Mouse (Mus musculus) layer of hippocampus, adult 11-12 months (tissue): ENCODE data around the gene Nhej1.

Experiments
- DNase-seq: peaks from one replicate; pipeline ENCODE4 v3.0.0; 2022; ENCODE audit warnings: low spot score

Nhej1 gene

DNA sequence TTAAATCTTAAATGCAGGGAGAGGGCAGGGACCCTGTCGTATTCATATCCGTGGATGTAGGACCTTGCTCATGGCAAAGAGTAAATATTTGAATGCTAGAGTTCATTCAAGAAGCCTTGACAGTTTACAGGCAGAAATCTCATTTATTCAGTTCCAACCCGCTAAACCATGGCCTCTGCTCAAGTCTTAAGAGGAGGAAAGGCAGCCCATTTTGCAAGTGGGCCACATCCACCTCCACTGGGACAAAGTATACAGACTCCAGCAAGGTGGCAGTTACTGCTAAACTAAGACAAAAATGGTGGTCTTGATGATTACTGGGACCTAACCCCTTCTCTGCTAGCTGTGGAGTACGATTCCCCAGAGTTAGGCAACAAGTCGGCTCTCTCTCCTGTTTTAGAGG is 418 bp upstream of the Nhej1 start:
- no peak for DNase-seq

DNA sequence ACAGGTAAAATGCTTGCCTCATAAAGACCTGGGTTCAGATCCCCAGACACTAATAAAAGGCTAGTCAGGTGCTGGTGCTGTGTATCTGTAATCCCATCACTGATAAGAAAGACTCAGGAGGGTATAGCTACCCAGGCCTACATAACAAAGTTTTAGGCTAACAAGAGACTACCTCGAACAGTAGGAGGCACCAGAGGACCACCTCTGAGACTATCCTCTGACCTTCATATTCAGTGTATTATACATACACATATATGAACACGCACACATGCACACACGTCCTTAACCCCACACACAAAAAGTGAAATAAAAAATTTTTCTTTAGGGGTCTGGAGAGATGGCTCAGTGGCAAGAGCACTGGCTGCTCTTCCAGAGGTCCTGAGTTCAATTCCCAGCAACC is 2.8 kb downstream of the Nhej1 start:
- no peak for DNase-seq

DNA sequence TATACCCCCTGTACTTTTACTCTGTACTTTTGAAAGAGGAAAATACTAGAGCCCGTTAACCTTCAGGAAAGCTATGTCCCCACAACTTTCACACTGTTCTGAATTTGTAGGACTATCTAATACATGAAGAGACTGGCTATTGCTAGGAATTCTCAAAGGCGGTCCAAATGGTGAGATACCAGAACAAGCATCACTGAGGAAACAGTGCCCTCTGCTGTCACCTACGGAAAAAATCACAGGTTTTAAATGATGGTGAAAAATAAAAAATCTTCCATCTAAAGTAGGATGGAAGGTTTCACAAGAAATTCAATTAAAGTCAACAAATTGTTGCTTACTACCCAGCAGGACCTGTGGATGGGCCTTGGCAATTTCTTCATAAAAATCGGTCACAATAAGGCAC is 72.9 kb downstream of the Nhej1 start:
- DNase-seq, result peak; percentile 15

DNA sequence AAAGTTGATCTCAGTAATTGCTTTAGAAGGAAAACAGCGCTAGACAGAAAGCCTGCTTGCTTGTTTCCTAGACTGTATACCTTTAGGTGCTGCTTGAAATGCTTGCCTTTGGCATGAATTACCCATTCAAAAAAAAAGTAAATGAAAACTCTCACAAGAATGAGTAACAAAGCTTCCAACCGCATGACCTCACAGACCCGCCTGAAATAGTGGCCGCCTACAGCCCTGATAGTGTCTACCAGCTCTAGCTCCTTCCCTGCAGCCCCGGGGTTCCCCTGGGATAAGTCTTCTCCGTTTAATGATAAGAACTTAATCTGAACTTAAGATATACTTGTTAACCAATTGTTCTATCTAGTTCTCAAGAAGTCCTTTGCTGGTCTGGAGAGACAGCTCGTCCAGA is 73.6 kb downstream of the Nhej1 start:
- DNase-seq, result no peak

DNA sequence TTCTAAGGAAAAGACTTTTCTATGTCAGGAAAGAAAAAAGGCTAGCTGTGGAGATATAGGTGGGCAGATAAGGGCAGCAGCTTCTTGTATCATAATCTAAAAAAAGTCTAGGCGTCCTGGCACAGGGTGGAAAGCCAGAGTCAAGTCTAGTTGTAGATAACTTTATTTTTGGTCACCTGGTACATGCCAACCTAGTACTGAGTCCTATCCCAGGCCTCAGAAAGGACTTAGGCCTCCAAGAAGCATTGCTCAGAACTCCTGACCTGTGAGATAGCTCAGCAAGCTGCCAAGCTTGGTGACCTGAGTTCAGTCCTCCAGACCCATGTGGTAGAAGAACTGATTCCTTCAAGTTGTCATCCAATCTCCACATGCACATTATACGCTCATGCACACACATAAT is 76.4 kb downstream of the Nhej1 start:
- no peak for DNase-seq

DNA sequence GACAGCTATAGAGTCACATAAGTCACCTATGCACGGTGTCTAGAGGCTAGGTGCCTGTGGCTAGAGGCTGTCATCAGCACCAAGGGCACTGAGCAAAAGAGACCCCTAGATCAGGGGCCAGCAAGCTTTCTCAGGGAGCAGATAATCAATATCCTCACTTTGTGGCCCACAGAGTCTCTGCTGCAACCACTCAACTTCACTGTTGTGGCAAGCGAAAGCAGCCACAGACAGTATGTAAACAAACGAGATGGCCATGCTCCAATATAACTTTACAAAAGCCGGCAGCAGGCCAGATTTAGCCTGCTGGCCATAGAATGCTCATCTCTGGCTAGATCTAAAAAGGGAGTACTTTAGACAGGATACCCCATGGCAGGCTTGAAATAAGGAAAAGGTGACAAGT is 77.0 kb downstream of the Nhej1 start:
- no peak for DNase-seq

DNA sequence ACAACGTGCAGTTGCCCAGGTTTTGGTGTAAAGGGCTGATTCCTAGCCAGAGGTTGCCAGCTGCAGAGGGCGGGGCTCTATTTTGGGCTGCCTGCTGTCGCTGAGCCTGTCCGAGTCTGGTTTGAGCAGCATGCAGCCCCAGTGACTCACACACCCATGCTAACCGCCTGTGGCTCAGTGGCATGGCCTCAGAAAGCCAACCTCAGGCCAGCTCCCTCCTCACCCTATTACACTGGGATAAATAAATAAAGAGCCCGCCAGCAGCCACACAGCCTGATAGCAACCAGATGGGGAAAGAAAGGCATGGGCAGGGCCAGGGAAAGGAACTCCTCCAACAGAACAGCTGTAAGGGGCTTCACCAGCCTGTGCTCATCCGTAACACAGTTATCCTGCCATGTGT is 84.6 kb downstream of the Nhej1 start:
- no peak for DNase-seq

DNA sequence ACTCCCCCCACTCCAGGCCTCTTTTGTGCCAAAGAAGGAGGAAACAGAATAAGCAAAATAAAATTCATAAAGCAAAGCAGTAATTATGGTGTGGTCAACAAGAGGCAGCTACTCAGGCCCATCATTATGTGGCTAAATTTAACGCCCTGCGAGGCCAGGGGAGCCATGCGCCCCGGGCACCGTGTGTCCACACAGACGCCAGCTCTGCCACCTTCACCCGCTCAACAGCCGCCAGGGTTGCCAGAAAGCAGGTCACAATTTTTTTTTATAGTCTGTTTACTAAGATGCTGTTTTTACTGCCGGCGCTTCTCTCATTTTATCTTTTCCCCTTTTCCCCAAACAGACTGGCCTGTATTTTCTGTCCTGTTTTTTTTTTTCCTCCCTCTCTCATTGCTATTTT is 93.0 kb downstream of the Nhej1 start:
- no peak for DNase-seq

DNA sequence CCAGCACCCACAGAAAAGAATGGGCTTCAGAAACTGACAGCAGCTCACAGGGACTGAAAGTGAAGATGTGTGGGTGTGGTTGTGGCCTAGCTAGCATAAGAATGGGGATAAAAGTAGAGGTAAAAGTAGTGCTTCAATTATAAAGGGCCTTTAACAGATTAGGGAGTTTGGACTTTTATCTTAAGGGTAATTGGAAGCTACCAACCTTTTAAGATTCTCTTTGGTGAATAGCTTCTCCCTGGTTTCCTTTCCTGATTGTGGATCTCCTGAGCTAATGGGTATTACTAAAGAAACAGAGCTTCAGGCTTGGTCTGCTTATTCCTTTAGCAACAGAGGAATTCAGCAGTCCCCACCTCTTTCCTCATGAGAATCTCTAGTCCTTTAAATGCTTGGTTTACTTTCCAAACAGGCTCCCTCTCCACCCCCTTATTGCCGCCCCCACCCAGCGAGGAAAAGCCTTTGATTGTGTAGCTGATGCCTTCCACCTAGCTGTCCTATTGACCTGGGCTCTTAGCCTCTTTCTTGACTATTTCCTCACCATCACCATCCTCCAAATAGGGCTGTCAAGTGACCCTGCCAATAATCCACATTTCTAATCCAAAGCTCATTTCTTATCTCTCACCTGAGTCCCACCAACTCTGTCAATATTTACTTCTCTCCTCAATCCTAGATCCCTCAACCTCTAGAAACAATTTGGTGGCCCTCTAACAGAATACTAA is 97.8 kb downstream of the Nhej1 start:
- no peak for DNase-seq

DNA sequence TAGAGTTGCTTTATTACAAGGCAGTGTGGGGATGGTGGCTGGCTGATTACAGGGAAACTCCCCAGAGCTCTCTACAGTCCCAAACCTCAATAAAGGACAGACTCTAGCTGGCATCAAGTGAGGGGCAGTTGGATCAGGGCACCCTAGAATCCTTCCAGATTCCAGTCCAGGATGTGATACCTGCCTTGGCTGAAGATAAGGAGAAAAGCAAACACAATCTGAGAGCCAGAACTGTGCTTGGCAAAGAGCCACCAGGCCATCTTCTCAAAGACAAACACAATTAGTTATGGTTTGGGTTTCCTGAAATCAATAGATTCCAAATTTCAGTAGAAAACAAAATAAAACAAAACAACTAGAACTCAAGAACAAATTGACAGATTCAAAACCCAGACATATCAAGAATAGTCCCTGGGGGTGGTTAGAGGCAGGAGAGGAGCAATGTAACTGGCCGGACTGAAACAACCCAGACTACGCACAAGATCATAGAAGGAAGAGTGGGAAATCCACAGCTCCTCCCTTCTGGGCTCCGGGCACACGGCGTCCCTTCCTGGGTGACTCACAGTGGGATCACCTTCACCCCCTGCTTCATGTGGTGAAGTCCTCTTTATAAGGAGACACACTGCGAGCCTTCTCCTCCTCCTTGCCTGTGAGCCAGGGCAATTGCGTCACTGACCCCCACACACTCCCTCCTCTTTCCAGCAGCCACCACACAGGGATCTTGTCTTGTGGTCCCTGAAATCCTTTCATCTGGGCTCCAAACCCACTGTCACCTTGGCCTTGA is 100.4 kb downstream of the Nhej1 start:
- DNase-seq, result no peak

DNA sequence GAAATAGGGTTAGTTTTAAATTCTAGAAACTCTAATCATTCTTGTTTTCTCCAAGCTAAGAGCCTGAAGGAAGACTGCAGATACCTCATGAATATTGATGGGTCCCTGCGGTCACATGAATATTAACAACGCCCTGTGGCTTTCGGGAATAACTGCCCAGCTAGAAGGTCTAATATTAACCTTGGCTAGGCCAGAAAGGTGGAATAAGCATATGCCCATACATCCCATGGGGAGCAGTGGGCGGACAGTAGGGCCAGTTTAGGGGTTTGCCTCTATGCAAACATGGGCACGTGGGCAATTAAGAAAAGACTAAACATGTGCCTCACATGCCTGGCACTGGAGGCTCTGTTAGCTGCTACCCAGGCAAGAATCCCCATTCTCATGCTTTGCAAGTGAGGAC is 102.8 kb downstream of the Nhej1 start:
- DNase-seq, result no peak

DNA sequence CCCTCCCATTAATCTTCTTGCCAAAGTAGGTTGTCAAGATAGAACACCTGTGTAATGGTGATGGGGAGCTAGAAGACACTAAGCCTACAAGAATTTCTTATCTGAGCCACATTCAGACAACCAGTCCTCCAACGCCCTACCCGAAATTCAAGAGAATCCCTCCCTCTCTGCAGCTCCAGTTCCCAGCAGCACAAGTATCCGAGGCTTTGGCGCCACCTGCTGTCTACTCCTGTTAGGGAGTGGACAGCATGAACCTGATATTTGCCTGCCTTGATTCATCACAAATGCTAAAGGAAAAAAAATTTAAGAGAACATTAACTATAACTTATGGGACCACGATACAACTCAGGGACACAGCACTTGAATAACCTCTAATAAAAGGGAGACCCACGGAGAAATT is 108.2 kb downstream of the Nhej1 start:
- DNase-seq, result peak; percentile 88

DNA sequence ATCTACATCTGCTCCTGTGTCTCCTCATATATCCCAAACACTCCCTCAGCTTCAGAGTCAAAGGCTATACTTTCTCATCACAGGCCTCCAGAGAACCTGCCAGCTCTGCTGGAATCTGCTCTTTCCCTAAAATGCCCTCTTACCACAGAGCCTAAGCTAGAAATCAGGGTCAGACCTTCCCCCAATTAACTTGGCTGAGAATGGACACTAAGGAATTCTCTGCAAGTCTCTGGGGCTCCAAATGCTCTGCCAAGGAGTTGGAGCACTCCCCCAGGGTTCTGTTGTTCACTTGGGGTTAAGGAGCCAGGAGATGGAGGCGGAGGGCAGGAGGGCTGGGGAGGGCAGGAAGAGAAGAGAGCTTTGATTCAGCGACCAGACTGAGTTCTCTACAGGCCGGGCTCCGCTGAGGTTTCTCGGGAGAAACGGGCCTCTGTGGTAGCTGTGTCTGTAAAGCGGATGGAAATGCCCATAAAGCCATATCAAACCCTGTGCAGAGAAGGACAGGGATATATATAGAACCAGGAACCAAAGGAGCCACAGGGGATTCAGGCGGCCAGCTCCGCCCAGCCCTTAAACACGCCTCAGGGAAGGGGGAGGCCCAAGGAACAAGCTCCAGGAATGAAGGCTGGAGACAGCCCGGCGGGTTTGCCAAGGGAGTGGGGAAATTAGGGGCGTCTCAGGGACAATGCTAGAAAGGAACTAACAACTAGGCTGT is 109.3 kb downstream of the Nhej1 start:
- DNase-seq, result no peak

DNA sequence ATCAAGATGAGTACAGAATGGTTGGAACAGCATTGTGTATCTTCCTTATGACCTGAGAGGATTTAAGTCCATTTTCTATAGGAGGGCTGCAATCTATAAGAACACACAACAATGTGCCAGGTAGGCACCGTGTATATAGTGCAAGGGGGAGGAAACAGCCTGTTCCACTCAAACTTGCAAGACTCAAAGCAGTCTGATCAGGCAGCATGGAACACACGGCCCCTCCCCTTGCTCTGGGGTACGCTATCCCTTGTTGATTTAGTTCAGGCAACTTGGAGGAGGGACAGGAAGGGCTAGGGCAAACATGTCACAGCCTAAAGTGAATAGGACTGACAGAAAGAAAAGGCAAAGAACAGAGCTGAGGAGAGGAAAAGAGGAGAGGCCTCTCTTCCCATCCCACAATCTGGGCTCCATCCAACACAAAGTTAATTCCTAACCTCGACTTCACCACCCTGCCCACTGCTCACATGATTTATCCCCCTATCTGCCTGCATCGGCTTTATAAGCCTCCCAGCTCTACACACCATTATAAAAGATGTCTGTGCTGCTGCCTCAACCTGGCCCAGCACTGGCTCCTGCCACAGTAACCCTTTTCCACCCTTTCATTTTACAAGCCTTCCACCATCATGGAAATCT is 110.7 kb downstream of the Nhej1 start:
- no peak for DNase-seq

DNA sequence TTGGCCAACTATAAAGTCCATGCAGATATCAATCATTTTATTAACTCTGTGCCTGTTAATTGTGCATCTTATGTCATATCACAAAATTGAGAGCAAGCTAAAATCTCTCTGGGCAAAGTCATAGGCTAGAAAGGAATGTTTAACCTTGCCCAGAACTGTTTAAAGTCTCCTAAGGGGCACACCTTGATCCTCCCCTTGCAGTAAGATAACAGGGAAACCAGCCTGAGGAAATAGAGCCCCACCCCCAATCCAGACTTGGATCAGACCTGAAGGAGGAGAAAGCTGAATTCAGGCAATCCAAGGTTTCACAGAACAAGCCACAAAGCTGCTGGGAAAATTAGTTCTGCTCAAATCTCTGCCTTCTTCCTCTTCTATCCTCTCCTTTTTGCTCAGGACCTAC is 114.2 kb downstream of the Nhej1 start:
- no peak for DNase-seq

DNA sequence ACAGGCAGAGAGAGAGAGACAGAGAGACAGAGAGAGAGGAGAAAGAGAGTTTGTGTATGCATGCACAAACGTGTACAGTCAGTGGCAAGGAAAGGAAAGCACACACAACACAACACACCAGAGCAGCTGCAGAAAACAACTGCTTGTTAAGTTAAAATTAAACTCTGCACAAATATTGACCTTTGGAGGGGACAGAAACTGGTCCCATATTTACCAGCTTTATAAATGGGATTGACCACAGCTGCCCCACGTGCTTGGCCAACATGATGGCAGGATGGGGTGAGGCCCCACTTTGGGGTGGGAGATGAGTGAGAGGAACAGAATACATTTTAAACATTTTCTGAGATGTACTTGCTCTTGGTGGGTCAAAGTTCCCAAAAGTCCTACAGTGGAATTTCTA is 114.8 kb downstream of the Nhej1 start:
- no peak for DNase-seq

DNA sequence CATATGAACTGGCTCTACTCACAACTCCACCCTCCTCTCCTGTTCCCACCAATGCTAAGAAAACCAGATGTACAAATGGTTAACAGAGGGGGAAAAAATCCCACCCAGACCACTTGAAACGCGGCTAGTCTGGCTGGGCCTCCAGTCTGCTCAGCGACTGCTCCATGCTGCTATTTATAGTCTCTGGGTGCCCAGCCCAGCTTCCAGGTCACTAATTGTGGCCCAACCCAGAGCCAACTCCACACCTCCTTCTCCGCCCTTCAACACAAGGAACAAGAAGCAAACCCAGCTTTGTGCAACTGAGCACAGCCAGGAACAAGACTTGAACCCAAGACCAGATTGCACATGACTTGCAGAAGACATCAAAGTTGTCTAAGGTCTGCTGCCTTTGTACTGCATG is 119.0 kb downstream of the Nhej1 start:
- DNase-seq, result no peak

DNA sequence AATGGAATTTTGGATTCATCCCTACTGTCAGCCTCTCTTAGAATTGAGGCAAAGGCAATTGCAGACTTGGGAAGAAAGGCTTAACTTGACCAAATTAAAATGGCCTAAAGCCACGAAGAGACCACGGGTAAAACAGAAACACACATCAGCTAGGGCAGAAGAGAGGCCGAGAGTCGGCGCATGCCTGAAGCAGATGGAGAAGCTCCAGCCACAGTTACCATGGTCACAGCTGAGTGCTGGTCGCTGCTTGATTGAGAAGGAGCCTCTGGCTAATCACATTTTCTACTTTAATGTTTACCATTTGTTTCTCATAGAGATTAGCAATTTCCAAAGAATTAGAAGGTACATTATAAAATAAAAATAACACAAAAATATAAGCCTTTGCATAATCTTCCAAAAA is 123.8 kb downstream of the Nhej1 start:
- DNase-seq, result peak; percentile 17

DNA sequence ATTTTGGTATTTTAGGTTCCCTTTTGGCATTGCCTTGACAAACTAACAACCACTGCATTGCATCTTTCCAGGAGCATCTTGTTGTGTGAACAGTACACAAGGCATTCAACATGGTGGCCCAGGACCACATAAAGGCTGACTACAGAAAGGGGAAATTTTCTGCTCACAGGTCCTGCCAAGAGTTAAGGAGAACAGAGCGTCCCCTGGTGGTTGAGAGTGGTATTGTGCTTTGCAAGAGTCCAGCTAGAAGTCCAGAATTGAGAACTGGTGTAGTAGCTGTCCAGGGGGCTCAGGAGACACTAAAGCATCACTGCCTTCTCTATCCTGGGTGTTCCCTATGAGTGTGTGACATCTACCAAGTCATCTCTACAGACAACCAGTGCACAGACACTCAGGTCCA is 124.5 kb downstream of the Nhej1 start:
- DNase-seq, result peak; percentile 33

DNA sequence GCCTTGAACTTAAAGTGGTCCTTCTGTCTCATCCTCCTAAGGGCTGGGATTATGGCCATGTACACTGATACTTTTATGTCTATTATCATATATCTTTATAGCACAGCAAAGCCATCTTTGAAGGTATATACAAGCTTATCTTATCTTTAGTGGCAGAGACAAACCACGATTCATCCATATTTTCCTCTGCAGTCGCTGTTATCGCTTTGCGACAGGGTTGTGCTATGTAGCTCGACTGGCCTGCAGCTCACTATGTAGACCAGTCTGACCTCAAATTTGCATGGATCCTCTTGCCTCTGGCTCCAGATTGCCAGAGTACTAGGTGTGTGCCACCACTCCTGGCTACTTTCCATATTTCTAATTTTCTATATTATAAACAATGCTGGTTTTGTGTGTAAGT is 125.8 kb downstream of the Nhej1 start:
- no peak for DNase-seq

DNA sequence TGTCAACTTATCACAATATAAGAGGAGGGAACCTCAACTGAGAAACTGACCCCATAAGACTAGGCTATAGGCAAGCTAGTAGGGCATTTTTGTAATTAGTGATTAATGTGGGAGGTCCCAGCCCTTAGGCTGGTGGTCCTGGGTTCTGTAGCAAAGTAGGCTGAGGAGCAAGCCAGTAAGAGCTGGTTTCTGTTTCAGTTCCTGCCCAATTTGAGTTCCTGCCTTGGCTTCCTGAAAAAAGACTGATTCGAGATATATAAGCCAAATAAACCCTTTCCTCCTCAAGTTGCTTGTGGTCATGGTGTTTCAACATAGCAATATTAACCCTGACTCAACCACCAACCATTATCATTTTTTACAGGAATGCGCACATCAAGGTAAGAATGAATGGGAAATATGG is 127.8 kb downstream of the Nhej1 start:
- no peak for DNase-seq

DNA sequence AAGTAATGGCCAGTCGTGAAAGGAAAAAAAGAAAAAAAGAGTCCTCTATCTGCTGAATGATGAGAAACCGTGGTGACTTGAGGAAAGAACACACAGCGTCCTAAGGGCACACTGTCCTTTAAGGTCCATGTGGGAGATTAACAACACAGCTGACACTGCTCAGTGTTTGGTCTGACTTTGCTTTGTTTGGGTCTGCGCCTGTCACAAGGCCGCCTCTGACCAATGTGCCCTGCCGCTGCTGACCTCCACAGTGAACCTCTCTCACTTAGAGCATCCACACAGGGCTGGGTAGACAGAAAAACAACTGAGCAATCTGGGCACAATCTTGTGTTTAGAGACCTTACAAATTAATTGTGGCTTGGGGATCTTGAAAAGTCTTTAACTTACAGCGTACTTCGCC is 148.0 kb downstream of the Nhej1 start:
- DNase-seq, result no peak

DNA sequence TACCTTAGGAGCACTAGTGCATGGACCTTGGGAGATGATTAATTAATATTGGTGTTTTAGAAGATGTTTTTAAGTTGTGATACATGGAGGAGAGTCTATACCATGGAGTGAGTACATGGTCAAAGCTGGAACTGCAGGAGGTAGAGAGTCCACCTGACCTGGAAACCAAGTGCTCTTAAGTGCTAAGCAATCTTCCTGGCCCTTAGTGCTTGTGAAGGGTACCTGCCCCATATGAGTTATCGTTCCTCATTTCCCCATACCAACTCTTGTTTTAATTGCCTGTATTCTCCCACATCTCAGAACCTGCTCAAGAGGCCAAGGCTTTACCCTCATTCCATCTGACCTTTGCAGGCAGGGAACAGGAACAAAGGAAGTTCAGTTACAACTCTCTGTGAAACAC is 149.1 kb downstream of the Nhej1 start:
- DNase-seq, result no peak
